Mouse (Mus musculus) embryonic facial prominence, embryonic 10.5 days (tissue): ENCODE measurements around the gene Yy1. TPM values are rescaled to one million over a fixed set of nuclear protein-coding genes. Genes with fewer than 3 reads are reported as not detected.
A peak's percentile ranks its signal among the peaks of the same experiment; 100 is the strongest.

Source experiments
- DNase-seq: peaks from one replicate; pipeline ENCODE4 v3.0.0-alpha.2; 2017; ENCODE audit warnings: low spot score
- H3K27ac ChIP-seq: fragments of 300-500 bp; sonication (generic); replicated peaks from 2 replicates; pipeline ENCODE4 v1.5.1; 2016; ENCODE audit warnings: mild to moderate bottlenecking
- H3K27me3 ChIP-seq: fragments of 300-500 bp; sonication (generic); replicated peaks from 2 replicates; pipeline ENCODE4 v1.6.1; 2016; ENCODE audit warnings: low read depth, mild to moderate bottlenecking; ENCODE audit not compliant: poor library complexity, severe bottlenecking
- H3K36me3 ChIP-seq: fragments of 300-500 bp; sonication (generic); replicated peaks from 2 replicates; pipeline ENCODE4 v1.6.1; 2016; ENCODE audit warnings: mild to moderate bottlenecking, moderate library complexity
- H3K4me1 ChIP-seq: fragments of 300-500 bp; sonication (generic); 2 replicates; pipeline ENCODE4 v1.6.1; 2016
- H3K4me3 ChIP-seq: fragments of 300-500 bp; sonication (generic); 2 replicates; pipeline ENCODE4 v1.5.1; 2016; ENCODE audit warnings: mild to moderate bottlenecking, moderate library complexity
- H3K9me3 ChIP-seq: fragments of 300-500 bp; sonication (generic); 2 replicates; pipeline ENCODE4 v1.6.1; 2016; ENCODE audit warnings: mild to moderate bottlenecking
- WGBS: fragments of 180-500 bp; shearing (Covaris S2); methylation state at CpG from one replicate; pipeline ENCODE4 v1.1.7; 2016; 5-methylcytosine and 5-hydroxymethylcytosine counted together
- polyA plus RNA-seq: library from polyadenylated mRNA; unstranded; fragments of >200 nt; fragmentation: Nextera tagmentation; extraction: Ambion mirVana; gene quantifications from 2 replicates; pipeline ENCODE4 v1.2.1, GENCODE M21; 2016

The Yy1 gene
- polyA plus RNA-seq, 1 experiment from 2014 or later = 14.0 TPM

GRCm38 (mm10) chr12:108816569-108816968, 23.8 kb downstream of the Yy1 start:
- H3K27me3 ChIP-seq = no peaks in the 10 kb centered on the region
- no peak for DNase-seq
- WGBS = 88% methylated on average over 11 of the region's 11 CpGs
- H3K36me3 ChIP-seq = peaks cover 82% of the 10 kb centered on the region
- peaks cover 4% of the 10 kb centered on the region; the same call in 1 of the 2 replicates for H3K4me1 ChIP-seq
- no peak overlapping the region for H3K4me3 ChIP-seq
- no peak overlapping the region for H3K27ac ChIP-seq
- no peaks in the 10 kb centered on the region for H3K9me3 ChIP-seq

GRCm38 (mm10) chr12:108820461-108820860, 27.7 kb downstream of the Yy1 start:
- no peak overlapping the region for H3K27ac ChIP-seq
- peaks cover 61% of the 10 kb centered on the region for H3K36me3 ChIP-seq
- WGBS = 91% methylated on average over 4 of the region's 4 CpGs
- no peak overlapping the region for H3K4me3 ChIP-seq
- DNase-seq = no peak
- H3K9me3 ChIP-seq = no peaks in the 10 kb centered on the region
- no peaks in the 10 kb centered on the region for H3K27me3 ChIP-seq
- peaks cover 4% of the 10 kb centered on the region for H3K4me1 ChIP-seq

- no peak for DNase-seq
- WGBS = 73% methylated on average over 8 of the region's 8 CpGs
- H3K9me3 ChIP-seq = no peaks in the 10 kb centered on the region
- peaks cover 64% of the 10 kb centered on the region for H3K36me3 ChIP-seq
- peaks cover 4% of the 10 kb centered on the region for H3K4me1 ChIP-seq
- no peak overlapping the region for H3K27ac ChIP-seq
- H3K4me3 ChIP-seq = no peak overlapping the region
- H3K27me3 ChIP-seq = no peaks in the 10 kb centered on the region
These were observed 30.3 kb downstream of the Yy1 start for GRCm38 (mm10) chr12:108823036-108823435.

- no peak for DNase-seq
- H3K27ac ChIP-seq = no peak overlapping the region
- 93% methylated on average over 15 of the region's 15 CpGs for WGBS
- H3K9me3 ChIP-seq = no peaks in the 10 kb centered on the region
- H3K36me3 ChIP-seq = peaks cover 64% of the 10 kb centered on the region
- H3K27me3 ChIP-seq = no peaks in the 10 kb centered on the region
- no peak overlapping the region for H3K4me3 ChIP-seq
- H3K4me1 ChIP-seq = peaks cover 4% of the 10 kb centered on the region
These were observed 31.6 kb downstream of the Yy1 start for GRCm38 (mm10) chr12:108824225-108824874.

GRCm38 (mm10) chr12:108825561-108826224, 32.9 kb downstream of the Yy1 start:
- Histone ChIP-seq H3K27ac (no peak overlapping the region), H3K36me3 (peaks cover 59% of the 10 kb centered on the region), H3K4me3 (no peak overlapping the region), H3K9me3 (no peaks in the 10 kb centered on the region), H3K27me3 (no peaks in the 10 kb centered on the region), H3K4me1 (no peaks in the 10 kb centered on the region; the same call in 1 of the 2 replicates)
- no peak for DNase-seq
- 92% methylated on average over 13 of the region's 13 CpGs for WGBS

- no peaks in the 10 kb centered on the region; the same call in 1 of the 2 replicates for H3K4me1 ChIP-seq
- peaks cover 61% of the 10 kb centered on the region for H3K36me3 ChIP-seq
- no peaks in the 10 kb centered on the region for H3K9me3 ChIP-seq
- no peak for DNase-seq
- no peaks in the 10 kb centered on the region for H3K27me3 ChIP-seq
- 94% methylated on average over 19 of the region's 19 CpGs for WGBS
- H3K4me3 ChIP-seq = no peak overlapping the region
- no peak overlapping the region for H3K27ac ChIP-seq
These were observed 33.6 kb downstream of the Yy1 start for GRCm38 (mm10) chr12:108826282-108826957.

GRCm38 (mm10) chr12:108826958-108827535, 34.3 kb downstream of the Yy1 start:
- Histone ChIP-seq H3K27me3 (no peaks in the 10 kb centered on the region), H3K4me3 (no peak overlapping the region), H3K36me3 (peaks cover 61% of the 10 kb centered on the region), H3K9me3 (no peaks in the 10 kb centered on the region), H3K27ac (0 out of 2 replicates have a peak overlapping the region, but pooled peaks have one; percentile 4), H3K4me1 (peaks cover 5% of the 10 kb centered on the region; the same call in 1 of the 2 replicates)
- DNase-seq = no peak
- 96% methylated on average over 28 of the region's 28 CpGs for WGBS

GRCm38 (mm10) chr12:108827641-108828040, 34.9 kb downstream of the Yy1 start:
- H3K36me3 ChIP-seq = peaks cover 61% of the 10 kb centered on the region
- H3K9me3 ChIP-seq = no peaks in the 10 kb centered on the region
- H3K27ac ChIP-seq = 0 out of 2 replicates have a peak overlapping the region, but pooled peaks have one; percentile 4
- no peak overlapping the region for H3K4me3 ChIP-seq
- WGBS = 98% methylated on average over 6 of the region's 6 CpGs
- DNase-seq = no peak
- H3K4me1 ChIP-seq = peaks cover 7% of the 10 kb centered on the region; the same call in 1 of the 2 replicates
- no peaks in the 10 kb centered on the region for H3K27me3 ChIP-seq

GRCm38 (mm10) chr12:108829636-108830035, 36.9 kb downstream of the Yy1 start:
- DNase-seq = no peak
- H3K27ac ChIP-seq = no peak overlapping the region
- peaks cover 4% of the 10 kb centered on the region for H3K27me3 ChIP-seq
- no peaks in the 10 kb centered on the region for H3K9me3 ChIP-seq
- 71% methylated on average over 5 of the region's 5 CpGs for WGBS
- no peak overlapping the region for H3K4me3 ChIP-seq
- H3K36me3 ChIP-seq = peaks cover 64% of the 10 kb centered on the region
- peaks cover 15% of the 10 kb centered on the region for H3K4me1 ChIP-seq

- 87% methylated on average over 6 of the region's 6 CpGs for WGBS
- H3K4me1 ChIP-seq = peaks cover 22% of the 10 kb centered on the region
- H3K27me3 ChIP-seq = peaks cover 6% of the 10 kb centered on the region
- H3K27ac ChIP-seq = no peak overlapping the region
- H3K36me3 ChIP-seq = peaks cover 59% of the 10 kb centered on the region
- no peak for DNase-seq
- H3K9me3 ChIP-seq = no peaks in the 10 kb centered on the region
- H3K4me3 ChIP-seq = no peak overlapping the region
These were observed 37.6 kb downstream of the Yy1 start for GRCm38 (mm10) chr12:108830358-108830757.

GRCm38 (mm10) chr12:108831966-108832643, 39.3 kb downstream of the Yy1 start:
- 71% methylated on average over 9 of the region's 9 CpGs for WGBS
- Histone ChIP-seq H3K9me3 (no peaks in the 10 kb centered on the region), H3K27me3 (peaks cover 6% of the 10 kb centered on the region), H3K27ac (no peak overlapping the region), H3K4me1 (peaks cover 37% of the 10 kb centered on the region), H3K4me3 (no peak overlapping the region), H3K36me3 (peaks cover 46% of the 10 kb centered on the region)
- DNase-seq = no peak

- no peak for DNase-seq
- Histone ChIP-seq H3K4me3 (no peak overlapping the region), H3K27ac (no peak overlapping the region), H3K36me3 (peaks cover 46% of the 10 kb centered on the region), H3K9me3 (no peaks in the 10 kb centered on the region), H3K27me3 (peaks cover 6% of the 10 kb centered on the region), H3K4me1 (peaks cover 44% of the 10 kb centered on the region)
- WGBS = 92% methylated on average over 8 of the region's 8 CpGs
These were observed 40.1 kb downstream of the Yy1 start for GRCm38 (mm10) chr12:108832851-108833250.
